Mouse (Mus musculus) embryonic facial prominence, embryonic 14.5 days (tissue): ENCODE results near the gene Qpctl. TPM values are rescaled to one million over a fixed set of nuclear protein-coding genes. Genes with fewer than 3 reads are reported as not detected.

ENCODE experiments used
- ATAC-seq: fragments of 200-750 bp; cut with Nextera tagmentation; 2 replicates; pipeline ENCODE4 v1.8.0; 2017; ENCODE audit warnings: low read depth, moderate number of reproducible peaks, moderate TSS enrichment
- DNase-seq: peaks from one replicate; pipeline ENCODE4 v3.0.0-alpha.2; 2015; ENCODE audit warnings: low spot score
- H3K27ac ChIP-seq: fragments of 300-500 bp; sonication (generic); replicated peaks from 2 replicates; pipeline ENCODE4 v1.5.1; 2014; ENCODE audit warnings: low read depth, mild to moderate bottlenecking, low read length, moderate library complexity
- H3K27me3 ChIP-seq: fragments of 300-500 bp; sonication (generic); replicated peaks from 2 replicates; pipeline ENCODE4 v1.6.1; 2014; ENCODE audit warnings: low read length; ENCODE audit not compliant: control insufficient read depth, insufficient read depth
- H3K36me3 ChIP-seq: fragments of 300-500 bp; sonication (generic); 2 replicates; pipeline ENCODE4 v1.6.1; 2014; ENCODE audit warnings: low read length, mixed read lengths; ENCODE audit not compliant: control insufficient read depth, insufficient read depth
- H3K4me1 ChIP-seq: fragments of 300-500 bp; sonication (generic); 2 replicates; pipeline ENCODE4 v1.6.1; 2014; ENCODE audit warnings: antibody characterized with exemption, low read length; ENCODE audit not compliant: control insufficient read depth, insufficient read depth
- H3K4me2 ChIP-seq: fragments of 300-500 bp; sonication (generic); 2 replicates; pipeline ENCODE4 v1.6.1; 2014; ENCODE audit warnings: low read depth, mild to moderate bottlenecking, low read length, moderate library complexity, mixed read lengths
- H3K4me3 ChIP-seq: fragments of 300-500 bp; sonication (generic); 2 replicates; pipeline ENCODE4 v1.5.1; 2014; ENCODE audit warnings: low read depth, mild to moderate bottlenecking, low read length
- H3K9ac ChIP-seq: fragments of 300-500 bp; sonication (generic); 2 replicates; pipeline ENCODE4 v1.6.1; 2014; ENCODE audit warnings: low read depth, mild to moderate bottlenecking, low read length, moderate library complexity, mixed read lengths
- H3K9me3 ChIP-seq: fragments of 300-500 bp; sonication (generic); 2 replicates; pipeline ENCODE4 v1.6.1; 2016; ENCODE audit warnings: low read length; ENCODE audit not compliant: control insufficient read depth
- WGBS: fragments of 180-500 bp; shearing (Covaris S2); extraction: QIAGEN DNeasy Blood & Tissue Kit; methylation state at CpG from one replicate; pipeline ENCODE4 v1.1.7; 2014; 5-methylcytosine and 5-hydroxymethylcytosine counted together
- polyA plus RNA-seq: library from polyadenylated mRNA; unstranded; fragments of >200 nt; fragmentation: Nextera tagmentation; extraction: Ambion mirVana; gene quantifications from 2 replicates; pipeline ENCODE4 v1.2.1, GENCODE M21; 2014

Gene Qpctl
- polyA plus RNA-seq, 1 experiment from 2014 or later: 11.1 TPM

GRCm38 (mm10) chr7:19129396-19129795 is 19.7 kb downstream of the Qpctl start:
- Histone ChIP-seq H3K27me3 (no peaks in the 10 kb centered on the region), H3K27ac (no peak overlapping the region), H3K9ac (no peak overlapping the region), H3K9me3 (no peaks in the 10 kb centered on the region), H3K36me3 (0 out of 2 replicates have a peak, but pooled peaks cover 26% of the 10 kb centered on the region), H3K4me2 (no peak overlapping the region), H3K4me3 (no peak overlapping the region), H3K4me1 (peaks cover 4% of the 10 kb centered on the region)
- DNase-seq: no peak
- ATAC-seq: no peak
- 91% methylated on average over 5 of the region's 5 CpGs for WGBS

- DNase-seq (no peak), ATAC-seq (no peak)
- WGBS: 88% methylated on average over 5 of the region's 5 CpGs
- H3K4me2 ChIP-seq: no peak overlapping the region
- H3K27ac ChIP-seq: no peak overlapping the region
- no peaks in the 10 kb centered on the region for H3K27me3 ChIP-seq
- H3K4me3 ChIP-seq: no peak overlapping the region
- peaks cover 4% of the 10 kb centered on the region for H3K4me1 ChIP-seq
- no peak overlapping the region for H3K9ac ChIP-seq
- 0 out of 2 replicates have a peak, but pooled peaks cover 18% of the 10 kb centered on the region for H3K36me3 ChIP-seq
- no peaks in the 10 kb centered on the region for H3K9me3 ChIP-seq
These were observed 21.3 kb downstream of the Qpctl start for GRCm38 (mm10) chr7:19127744-19128143.

GRCm38 (mm10) chr7:19124713-19125112 is 24.4 kb downstream of the Qpctl start:
- 84% methylated on average over 5 of the region's 6 CpGs for WGBS
- H3K27ac ChIP-seq: no peak overlapping the region
- H3K9ac ChIP-seq: peak overlapping the region; percentile 34; the same call in 1 of the 2 replicates
- no peak overlapping the region for H3K4me2 ChIP-seq
- 0 out of 2 replicates have a peak, but pooled peaks cover 18% of the 10 kb centered on the region for H3K36me3 ChIP-seq
- no peaks in the 10 kb centered on the region for H3K27me3 ChIP-seq
- no peaks in the 10 kb centered on the region for H3K9me3 ChIP-seq
- H3K4me3 ChIP-seq: no peak overlapping the region
- no peak for ATAC-seq
- no peak for DNase-seq
- peaks cover 9% of the 10 kb centered on the region for H3K4me1 ChIP-seq

- 87% methylated on average over 4 of the region's 4 CpGs for WGBS
- H3K36me3 ChIP-seq: no peaks in the 10 kb centered on the region
- no peak overlapping the region for H3K4me3 ChIP-seq
- H3K27ac ChIP-seq: no peak overlapping the region
- ATAC-seq (no peak), DNase-seq (no peak)
- H3K4me2 ChIP-seq: no peak overlapping the region
- H3K27me3 ChIP-seq: no peaks in the 10 kb centered on the region
- H3K9ac ChIP-seq: no peak overlapping the region
- H3K4me1 ChIP-seq: peaks cover 9% of the 10 kb centered on the region
- H3K9me3 ChIP-seq: 0 out of 2 replicates have a peak, but pooled peaks cover 14% of the 10 kb centered on the region
These were observed 27.4 kb downstream of the Qpctl start for GRCm38 (mm10) chr7:19121686-19122085.

GRCm38 (mm10) chr7:19119631-19120429 is 29.3 kb downstream of the Qpctl start, which contains the start of gene Fbxo46:
Fbxo46 (plus strand) TSS chr7:19119859.
- DNase-seq: peak; percentile 99
- no peak within 1 kb of the TSS for H3K27ac ChIP-seq
- H3K9ac ChIP-seq: peak within 1 kb of the TSS; percentile 76
- H3K4me2 ChIP-seq: peak within 1 kb of the TSS; percentile 69
- no peaks in the 10 kb centered on the region for H3K36me3 ChIP-seq
- peak within 1 kb of the TSS; percentile 61 for H3K4me3 ChIP-seq
- WGBS: 2% methylated on average over 34 of the region's 34 CpGs
- H3K4me1 ChIP-seq: peaks cover 9% of the 10 kb centered on the region
- no peaks in the 10 kb centered on the region for H3K27me3 ChIP-seq
- H3K9me3 ChIP-seq: 0 out of 2 replicates have a peak, but pooled peaks cover 14% of the 10 kb centered on the region
- ATAC-seq: peak; percentile 97

- Histone ChIP-seq H3K4me1 (peaks cover 9% of the 10 kb centered on the region), H3K4me2 (peak overlapping the region; percentile 69; the same call in 1 of the 2 replicates), H3K9ac (no peak overlapping the region), H3K27ac (no peak overlapping the region), H3K4me3 (no peak overlapping the region; the same call in 1 of the 2 replicates), H3K27me3 (no peaks in the 10 kb centered on the region), H3K9me3 (0 out of 2 replicates have a peak, but pooled peaks cover 14% of the 10 kb centered on the region), H3K36me3 (no peaks in the 10 kb centered on the region)
- ATAC-seq (0 out of 2 replicates have a peak, but pooled peaks have one; percentile 5), DNase-seq (no peak)
- 89% methylated on average over 8 of the region's 8 CpGs for WGBS
These were observed 30.0 kb downstream of the Qpctl start for GRCm38 (mm10) chr7:19119083-19119482.

- Histone ChIP-seq H3K4me2 (peak within 1 kb of the TSS; percentile 69), H3K27me3 (no peaks in the 10 kb centered on the region), H3K4me1 (peaks cover 9% of the 10 kb centered on the region), H3K27ac (no peak within 1 kb of the TSS), H3K4me3 (peak within 1 kb of the TSS; percentile 13), H3K9me3 (0 out of 2 replicates have a peak, but pooled peaks cover 14% of the 10 kb centered on the region), H3K36me3 (no peaks in the 10 kb centered on the region), H3K9ac (no peak within 1 kb of the TSS)
- DNase-seq (peak; percentile 68), ATAC-seq (peak; percentile 12; the same call in 1 of the 2 replicates)
- 29% methylated on average over 40 of the region's 64 CpGs for WGBS
These were observed 30.9 kb downstream of the Qpctl start, which contains the start of gene Gm4969 for GRCm38 (mm10) chr7:19118028-19118771. Gm4969 (minus strand) TSS chr7:19118368.

- H3K36me3 ChIP-seq: no peaks in the 10 kb centered on the region
- no peaks in the 10 kb centered on the region for H3K27me3 ChIP-seq
- no peaks in the 10 kb centered on the region for H3K4me1 ChIP-seq
- ATAC-seq (no peak), DNase-seq (no peak)
- no peaks in the 10 kb centered on the region for H3K9me3 ChIP-seq
- no peak overlapping the region for H3K9ac ChIP-seq
- H3K4me2 ChIP-seq: no peak overlapping the region
- WGBS: 81% methylated on average over 1 of the region's 1 CpGs
- H3K27ac ChIP-seq: no peak overlapping the region
- H3K4me3 ChIP-seq: no peak overlapping the region
These were observed 39.5 kb downstream of the Qpctl start for GRCm38 (mm10) chr7:19109565-19109964.
